Mouse (Mus musculus): ENCODE data around the gene Dscam.

Dscam gene

DNA sequence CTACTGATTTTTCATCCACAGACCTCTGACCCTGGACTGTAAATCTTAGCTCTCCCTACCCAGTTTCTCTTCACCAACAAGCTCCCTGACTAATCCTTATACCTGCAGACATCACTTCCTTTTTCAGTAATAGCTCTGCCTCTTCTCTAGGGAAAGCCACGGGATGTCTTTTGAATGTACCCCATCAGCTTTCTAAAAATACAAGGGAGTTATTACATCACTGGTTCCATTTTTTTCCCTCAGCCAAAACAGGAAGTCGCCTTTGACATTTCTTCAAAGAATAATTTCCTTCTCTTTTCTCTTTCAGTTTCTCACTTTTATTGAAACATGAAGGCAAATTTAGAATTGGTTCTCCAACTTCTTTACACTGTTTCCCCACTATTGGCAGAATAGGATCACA is 67.5 kb downstream of the Dscam start:
- no peak for DNase-seq

DNA sequence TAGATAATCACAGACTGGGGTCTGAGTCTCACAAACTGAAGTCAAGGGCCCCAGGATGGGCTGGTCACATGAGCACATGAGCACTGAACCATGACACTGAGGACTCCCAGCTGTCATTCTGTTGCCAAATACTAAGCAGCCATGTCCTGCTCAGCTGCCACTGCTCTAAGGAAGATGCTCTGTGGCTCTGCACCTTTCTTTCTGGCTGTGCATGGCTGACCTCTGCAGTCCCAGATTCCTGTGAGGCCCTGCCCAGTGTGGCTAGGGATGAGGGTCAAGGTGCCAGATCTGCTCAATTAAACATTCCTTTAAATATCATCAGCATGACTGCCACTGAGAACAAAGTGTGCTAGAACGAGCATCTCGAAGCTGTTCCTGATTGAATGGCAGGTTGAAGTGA is 70.5 kb downstream of the Dscam start:
- peak; percentile 35 to 48 for DNase-seq

DNA sequence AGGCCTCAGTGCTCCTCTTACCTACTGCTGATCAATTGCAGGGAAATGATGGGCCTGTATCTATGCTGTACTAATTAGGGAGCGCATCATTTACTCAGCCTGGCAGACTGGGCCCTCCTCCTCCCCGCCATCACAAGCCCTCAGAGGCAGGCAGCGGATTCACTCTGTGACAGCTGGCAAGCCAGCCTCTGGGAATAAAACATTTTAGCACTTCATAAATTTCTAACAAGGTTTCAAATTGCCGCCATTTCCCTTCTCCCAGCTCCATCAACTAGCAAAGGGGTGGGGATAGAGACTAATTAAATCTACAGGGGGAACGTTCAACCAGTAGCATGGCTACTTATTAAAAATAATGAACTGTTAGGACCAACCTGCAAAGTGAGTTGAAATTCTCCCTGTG is 72.0 kb downstream of the Dscam start:
- no peak for DNase-seq

DNA sequence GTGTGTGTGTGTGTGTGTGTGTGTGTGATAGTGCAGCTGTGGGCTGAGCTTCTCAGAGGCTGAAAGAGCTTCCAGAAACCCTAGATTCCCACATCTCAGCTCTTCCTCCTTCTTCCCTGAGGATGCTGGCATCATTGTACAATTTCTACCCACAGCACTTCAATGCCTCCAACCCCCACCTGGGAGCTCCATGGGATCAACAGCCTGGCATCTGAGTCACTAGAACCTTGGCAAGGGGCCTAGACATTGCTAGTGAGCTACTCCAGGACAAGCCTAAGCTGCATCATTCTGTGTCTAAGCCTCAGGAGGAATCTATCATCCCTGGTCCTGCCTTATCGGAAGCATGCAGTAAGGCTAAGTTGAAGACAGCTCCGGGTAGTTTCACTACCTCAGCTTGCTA is 73.8 kb downstream of the Dscam start:
- DNase-seq: peak; percentile 86 to 88

DNA sequence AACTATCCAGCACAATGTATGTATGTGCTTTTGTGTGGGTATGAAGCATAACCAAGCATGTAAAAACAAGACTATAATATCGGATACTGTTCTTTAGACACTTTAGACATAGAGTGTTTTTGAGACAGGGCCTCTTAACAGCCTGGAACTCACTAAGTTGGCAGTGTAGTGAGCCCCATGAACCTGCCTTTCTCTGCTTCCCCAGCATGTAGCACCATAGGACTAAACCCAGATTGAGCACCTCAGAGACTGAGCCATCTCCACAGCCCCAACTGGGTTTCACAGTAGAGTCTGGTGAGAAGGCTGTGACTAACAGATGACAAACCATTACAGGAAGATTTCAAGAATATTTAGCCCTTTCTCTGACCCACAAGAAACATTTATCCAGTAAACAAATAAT is 75.1 kb downstream of the Dscam start:
- no peak for DNase-seq

DNA sequence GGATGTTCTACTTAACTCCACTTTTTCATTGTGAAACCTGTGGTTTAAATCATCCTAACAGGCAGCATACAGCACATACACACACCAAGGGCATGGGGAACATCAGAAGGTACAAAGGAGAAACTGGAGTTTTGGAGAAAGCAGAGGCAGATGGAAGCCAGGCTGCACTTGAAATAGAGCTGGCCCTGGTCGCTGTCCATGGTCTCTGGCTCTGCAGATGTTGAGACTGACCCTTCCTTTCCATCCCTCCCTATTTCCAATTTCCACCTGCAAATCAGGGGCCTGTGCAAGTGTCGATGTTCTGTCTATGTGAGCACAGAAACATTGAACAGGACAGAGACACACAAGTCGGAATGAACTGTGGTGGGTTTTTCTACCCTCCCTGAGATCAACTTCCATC is 81.2 kb downstream of the Dscam start:
- DNase-seq: no peak

DNA sequence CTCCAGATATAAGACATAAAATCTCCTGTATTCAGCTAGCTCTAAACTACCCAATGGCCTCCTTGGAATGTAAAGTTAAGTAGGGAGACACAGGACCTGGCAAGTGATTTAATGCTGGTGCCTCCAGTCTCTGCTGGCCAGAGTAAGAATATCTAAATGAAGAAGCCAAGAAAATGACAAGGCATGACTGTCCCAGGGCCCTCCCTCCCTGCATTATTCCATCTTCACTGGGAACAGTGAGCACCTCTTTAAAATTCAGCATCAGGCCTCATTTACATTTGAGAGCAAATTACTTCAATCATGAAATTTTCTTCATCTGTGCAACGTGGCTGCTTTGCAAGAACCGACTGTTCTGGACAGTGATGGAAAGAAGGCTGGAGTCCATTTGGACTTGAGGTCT is 86.9 kb downstream of the Dscam start:
- DNase-seq: no peak

DNA sequence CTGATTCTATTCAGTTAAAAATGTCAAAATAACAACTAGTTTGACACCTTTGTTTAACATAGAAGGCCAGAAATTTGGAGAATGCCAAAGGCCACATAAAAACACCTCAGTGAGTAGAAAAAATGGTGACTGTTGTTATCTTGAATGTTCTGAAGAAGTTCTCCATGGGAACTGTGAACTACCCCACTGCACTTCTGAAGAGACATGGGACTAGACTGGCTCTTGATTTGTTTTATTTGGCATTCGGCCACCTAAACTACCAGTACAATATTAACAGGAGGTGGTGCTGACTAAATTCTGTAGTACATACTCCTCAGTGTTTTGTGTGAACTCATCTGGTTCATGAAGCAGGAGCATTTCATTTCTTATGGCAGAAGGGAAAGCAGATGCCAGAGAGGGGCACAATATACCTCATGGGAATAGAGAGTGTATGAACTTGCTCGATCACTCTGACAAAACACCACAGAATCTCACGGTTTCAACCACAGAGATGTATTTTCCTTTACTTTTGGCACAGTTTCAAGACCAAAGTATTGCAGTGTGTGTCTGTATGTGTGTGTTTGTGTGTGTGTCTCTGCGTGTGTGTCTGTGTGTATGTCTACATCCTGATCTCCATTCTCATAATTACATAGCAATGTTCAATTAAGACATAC is 94.5 kb downstream of the Dscam start:
- no peak for DNase-seq

DNA sequence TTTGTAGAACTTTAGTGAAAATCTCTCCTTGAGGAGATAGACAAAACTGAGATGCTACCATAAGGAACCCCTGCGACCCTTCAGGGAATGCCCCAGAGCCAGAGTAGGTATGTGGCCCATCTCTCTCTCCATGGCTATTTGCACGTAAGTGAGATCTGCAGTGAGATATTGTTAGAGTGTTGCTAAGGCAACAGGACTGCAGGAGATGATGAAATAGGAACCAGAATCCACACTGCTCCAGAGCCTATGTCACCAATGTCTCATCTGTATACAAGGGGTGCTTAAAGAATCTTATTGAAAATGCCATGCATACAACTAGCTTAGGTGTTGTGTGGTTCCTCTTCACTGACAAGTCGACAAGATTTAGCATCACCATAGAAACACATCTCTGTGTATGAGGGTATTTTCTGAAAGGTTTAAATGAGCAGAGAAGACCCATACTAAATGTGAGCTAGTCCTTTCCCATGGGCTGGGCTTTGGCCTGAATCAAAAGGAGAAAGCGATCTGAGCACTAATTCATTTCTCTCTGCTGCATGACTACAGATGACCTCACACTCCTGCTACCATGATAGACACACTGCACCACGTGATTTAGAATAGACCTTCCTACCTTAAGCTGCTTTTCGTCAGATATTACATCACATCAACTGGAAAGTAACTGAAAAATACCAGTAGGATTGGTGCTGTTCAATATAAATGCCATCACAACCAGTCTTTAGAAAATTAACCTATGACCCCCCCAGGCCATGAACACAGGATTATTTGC is 95.2 kb downstream of the Dscam start:
- no peak for DNase-seq

DNA sequence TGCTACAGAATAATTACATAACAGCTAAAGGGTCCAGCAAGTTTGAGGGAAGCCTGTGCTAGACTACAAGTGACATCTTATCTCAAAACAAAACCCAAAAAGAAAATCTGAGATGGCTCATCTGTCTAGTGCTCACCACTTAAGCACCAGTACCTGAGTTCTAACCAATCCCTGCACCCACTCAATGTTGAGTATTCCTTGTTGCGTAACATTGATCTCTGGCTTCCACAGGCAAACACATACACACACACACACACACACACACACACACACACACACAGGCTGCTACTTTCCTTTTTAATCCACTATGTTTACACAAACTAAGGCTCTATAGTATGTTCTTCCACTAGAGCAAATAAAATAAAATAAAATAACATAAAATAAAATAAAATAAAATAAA is 96.7 kb downstream of the Dscam start:
- no peak for DNase-seq

DNA sequence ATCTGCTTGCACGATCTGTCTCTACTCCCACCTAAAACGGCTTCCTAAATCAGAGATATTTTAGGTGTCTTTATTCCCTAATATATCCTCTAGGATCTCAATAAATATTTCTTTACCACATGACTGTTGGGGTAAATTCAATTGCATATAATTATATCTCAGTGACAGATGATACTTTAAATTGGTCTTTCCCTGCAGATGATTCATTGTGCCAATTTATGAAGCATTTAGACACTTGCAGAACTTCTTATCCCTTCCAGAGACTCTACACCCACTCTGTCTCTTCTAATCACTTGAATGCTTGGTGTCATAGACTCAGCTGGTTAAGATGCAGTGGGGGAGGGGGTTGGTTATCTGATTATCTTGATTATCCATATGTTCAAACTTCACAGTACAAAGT is 97.9 kb downstream of the Dscam start:
- DNase-seq: no peak

DNA sequence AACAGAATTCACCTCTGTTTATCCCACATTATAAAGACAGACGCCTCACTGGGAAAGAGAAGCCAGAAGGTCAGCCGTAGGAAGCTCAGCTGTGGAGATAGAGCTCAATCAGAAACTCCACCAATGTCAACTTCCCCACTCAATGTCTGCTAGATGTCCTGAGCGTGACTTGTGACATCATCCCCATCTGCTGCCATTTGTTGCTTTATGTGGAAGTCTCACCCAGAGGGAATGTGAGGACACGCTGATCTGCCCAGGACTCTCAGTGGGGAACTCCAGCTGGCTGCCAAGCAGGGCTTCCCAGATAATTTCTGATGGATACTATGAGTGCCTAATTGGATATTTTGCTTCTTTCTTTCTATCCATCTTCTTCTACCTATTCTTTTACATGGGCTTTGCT is 103.7 kb downstream of the Dscam start:
- DNase-seq: peak; percentile 14 to 33

DNA sequence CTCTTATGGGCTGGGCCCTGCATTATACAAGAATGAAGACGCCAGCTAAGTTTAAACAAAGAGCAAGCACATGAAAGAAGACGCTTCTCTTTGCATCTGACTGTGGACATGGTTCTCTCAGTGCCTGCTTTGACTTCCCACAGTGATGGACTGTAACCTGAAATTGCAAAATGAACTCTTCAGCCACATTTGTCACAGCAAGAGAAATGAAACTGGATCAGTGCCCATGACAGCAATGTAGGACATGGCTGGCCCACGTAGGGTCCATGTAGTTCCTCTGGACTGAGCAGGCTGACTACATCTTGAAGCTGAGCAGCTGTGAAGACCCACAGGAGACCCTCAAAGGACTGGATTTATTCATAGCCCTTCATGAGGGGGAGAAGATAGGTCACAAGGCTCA is 108.3 kb downstream of the Dscam start:
- DNase-seq: peak in 1 of 2 experiments; percentile 16

DNA sequence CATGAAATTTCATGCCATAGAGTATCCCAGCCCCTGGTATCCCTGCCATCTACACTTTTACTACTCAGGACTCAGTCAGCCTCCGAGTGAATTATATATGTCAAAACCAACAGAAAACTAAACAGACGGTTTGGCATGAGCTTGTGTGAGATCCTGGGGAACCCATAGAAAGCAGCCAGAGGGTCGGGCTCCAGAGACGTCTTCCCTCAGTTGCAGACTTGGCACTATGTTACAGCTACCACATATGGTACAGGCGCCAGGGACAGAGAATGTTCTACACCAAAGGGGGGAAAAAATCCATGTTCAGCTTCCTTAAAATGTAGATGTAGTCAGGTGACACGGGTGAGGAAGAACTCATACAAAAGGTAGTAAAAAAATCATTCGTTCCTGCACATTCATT is 109.2 kb downstream of the Dscam start:
- peak in 1 of 2 experiments; percentile 18 for DNase-seq

DNA sequence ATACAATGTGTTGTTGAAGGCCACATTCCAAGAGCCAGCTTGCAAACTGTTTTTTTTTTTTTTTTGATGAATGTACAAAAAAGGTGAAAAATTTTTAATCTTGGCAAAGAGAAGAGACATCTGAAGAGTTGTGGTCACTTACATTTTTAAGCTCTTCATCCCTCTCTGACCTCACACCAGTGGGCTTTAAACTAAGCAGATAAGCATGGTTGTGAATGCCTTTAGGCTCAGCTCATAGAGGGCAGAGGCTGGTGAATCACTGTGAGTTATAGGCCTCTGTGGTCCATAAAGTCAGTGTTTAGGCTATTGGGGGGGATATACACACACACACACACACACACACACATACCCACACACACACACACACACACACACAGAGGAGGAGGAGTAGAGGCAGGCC is 109.8 kb downstream of the Dscam start:
- DNase-seq: no peak

DNA sequence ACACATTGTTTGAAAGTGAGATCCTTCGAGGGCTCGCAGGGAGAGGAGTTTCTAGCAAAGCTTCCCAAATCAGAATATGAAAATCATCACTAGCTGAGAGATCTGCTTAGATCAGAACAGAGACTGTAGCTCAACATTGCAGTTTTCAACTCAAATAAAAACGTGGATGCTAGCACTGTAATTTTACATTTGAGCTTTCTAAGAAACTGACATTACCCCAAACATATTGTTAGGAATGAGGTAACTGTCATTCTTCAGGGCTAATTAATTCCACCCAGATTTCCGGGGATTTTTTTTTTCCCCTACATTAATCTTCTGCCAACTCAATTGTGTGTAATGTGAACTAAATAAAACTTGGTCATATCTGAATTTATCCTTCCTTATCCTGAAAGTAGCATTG is 110.3 kb downstream of the Dscam start:
- DNase-seq: no peak

DNA sequence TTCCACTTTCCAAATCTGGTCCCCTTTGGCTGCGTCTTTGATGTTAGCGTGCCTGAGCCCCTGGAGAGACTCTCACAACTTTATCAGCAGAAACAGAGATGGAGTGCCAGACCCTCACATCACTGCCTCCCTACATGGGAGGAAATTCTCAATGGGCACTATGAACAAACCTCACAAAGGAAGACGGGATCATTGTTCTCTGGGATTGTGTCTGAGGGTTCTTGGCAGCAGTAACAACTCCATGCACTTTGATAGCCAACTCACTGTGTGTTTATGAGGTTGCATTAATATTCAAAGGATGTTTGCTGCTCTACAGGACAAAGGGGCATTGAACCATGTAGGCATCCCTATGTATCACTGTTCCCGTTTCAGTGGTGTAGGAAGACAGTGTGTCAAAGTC is 135.3 kb downstream of the Dscam start:
- DNase-seq: no peak

DNA sequence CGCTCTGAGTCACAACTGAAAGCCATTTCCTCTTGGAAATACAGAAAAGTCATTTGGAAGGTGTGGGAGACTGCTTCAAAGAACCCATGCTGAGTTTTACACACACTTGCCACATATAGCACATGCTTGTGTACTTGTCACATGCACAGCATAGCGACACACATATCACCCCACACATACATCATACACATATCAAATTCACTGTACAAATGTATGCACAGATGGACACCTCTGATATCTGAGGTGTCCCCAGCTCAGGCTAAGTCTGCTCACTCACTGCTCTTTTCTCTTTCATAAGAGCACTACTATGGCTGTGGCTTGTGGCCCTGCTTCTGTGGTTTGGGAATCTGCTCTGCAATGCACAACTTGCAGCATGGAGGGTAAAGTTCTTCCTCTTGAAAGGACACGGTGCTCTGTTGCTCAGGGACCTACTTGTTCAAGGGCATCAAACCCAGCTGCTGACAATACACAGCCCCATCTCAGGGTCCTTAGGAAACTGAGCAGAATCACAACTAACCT is 137.0 kb downstream of the Dscam start:
- no peak for DNase-seq

DNA sequence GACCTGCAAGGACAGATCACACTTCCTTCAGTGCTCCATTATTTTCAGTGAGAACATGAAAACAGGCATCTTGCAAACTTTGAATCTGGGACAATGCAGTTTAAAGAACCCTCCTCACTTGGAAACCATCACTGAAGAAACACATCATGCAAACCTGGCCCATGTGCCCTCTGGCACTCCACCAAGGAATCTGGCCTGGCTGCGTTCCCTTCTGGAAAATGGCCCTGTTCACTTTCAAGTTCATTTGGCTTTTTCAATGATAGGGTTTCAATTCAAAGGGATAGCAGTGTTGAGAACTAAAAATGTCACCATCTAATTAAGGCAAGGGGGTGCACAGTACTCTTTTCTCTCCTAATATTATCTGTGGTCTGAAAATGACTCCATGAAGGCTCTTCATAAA is 142.9 kb downstream of the Dscam start:
- DNase-seq: peak; percentile 72 to 73

DNA sequence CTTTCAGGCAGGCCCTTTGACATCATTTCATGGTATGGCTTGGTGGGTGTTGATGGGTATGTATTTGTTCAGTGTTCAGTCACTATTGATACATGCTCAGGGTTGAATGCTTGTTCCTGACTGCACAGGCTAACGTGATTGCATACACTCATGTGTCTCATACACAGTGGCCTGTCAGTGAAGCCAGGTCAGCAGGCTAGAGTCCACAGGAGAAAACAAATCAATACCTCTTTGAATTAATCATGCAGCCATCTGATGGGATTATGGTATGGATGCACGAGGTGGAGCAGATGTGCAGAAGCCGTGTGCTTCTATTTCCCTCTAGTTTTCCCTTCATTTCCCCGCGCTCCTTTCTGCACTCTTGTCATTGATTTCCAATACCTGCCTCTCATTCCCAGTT is 143.7 kb downstream of the Dscam start:
- no peak for DNase-seq

DNA sequence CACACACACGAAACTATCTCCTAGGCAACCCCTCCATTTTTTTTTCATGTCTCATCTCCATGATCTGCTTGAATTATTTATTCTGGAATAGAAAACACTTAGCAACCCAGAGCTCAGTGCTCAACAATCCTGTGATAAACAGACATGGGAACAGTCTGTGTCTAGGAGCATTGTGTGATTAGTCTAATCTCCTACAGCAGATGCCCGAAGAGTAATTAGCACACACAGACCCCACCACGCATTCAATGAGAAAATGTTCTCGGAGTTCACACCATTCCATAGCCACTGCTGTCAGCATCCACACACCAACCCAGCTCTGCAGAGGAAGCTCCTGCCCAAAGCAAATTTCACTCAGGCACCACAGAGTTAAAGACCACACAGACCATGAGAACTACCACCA is 146.1 kb downstream of the Dscam start:
- DNase-seq: no peak

DNA sequence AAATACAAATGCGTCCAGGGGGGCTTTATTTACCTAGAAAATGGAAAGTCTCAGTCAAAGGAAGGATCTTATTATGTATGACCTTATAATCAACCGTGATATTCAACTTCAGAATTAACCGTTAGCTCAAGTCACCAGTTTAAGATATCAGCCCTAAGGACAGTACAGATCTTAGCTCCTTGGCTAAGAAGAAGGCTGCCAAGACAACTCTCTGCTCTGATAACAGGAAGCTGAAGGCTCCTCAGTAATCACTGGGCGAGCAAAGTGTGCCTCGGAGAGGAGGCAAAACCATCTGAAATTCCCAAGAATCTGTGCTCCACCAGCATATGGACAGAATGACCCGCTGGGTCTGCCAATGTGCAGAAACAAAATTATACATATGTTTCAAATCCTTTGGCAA is 149.1 kb downstream of the Dscam start:
- no peak for DNase-seq

DNA sequence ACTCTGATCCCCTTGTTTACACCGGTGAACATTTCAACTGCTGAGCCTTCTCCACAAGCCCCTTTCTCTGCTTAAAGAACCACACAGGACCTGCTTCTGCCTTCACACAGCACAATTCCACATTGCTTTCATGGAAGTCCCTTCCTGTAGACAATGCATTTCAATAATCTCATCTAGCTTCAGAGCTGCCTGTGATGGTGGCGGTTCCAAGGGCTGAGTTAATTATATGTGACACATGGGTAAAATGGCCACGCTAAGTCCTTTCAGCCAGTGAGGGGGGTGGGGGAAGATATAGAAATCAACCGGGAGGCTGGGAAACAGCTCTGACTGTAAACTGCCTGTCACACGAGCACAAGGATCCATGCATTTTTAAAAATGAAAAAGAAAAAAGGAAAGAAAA is 152.2 kb downstream of the Dscam start:
- no peak for DNase-seq

DNA sequence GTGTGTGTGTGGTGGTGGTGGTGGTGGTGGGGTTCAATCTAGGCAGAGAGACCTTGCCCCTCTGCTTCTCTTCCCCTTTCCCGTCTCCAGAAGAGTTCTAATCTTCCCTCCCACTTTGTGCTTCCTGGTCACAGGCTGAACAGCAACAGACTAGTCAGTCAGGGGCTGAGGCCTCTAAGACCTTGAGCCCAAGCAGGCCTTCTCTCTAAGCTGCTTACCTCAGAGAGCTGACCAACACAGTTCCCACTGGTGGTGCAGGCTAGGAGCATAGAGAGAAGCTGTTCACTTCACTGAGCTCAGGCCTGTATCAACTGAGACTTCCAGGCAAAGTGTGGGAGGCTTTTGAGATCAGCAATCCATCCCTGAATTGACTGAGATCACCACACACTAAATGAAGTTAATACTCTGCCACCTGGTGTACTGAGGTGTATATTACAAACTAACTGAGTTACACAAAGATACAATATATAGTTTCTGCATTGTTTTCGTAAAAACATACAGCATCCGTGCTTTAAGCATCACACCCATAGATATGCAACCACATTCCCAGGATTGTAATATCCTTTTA is 153.3 kb downstream of the Dscam start:
- peak in 1 of 2 experiments; percentile 39 for DNase-seq
